Mouse (Mus musculus): Measurements from ENCODE around the gene Timp2.

Timp2 gene

GRCm38 (mm10) chr11:118295026-118295425, 60.5 kb downstream of the Timp2 start:
- no peak for DNase-seq (ENCODE audit: low read depth, low spot score)

DNA sequence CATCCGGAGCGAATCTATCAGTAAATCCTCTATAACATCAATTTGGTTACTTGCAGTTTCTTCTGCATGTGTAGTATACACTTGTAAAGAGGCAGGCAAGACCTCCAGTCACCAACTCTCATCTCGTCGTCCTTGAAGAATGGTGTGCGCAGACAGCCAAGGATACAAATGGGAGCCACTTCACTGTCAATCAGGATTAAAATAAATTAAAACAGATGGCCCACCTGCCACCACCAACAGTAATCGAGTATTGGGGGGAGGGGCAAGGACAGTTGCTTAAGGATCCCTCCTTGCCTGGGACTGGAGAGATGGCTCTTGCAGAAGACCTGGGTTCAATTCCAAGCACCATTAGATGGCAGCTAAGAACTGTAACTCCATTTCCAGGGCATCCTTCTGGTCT, 62.9 kb downstream of the Timp2 start:
- no peak for DNase-seq (ENCODE audit: low read depth, low spot score)

DNA sequence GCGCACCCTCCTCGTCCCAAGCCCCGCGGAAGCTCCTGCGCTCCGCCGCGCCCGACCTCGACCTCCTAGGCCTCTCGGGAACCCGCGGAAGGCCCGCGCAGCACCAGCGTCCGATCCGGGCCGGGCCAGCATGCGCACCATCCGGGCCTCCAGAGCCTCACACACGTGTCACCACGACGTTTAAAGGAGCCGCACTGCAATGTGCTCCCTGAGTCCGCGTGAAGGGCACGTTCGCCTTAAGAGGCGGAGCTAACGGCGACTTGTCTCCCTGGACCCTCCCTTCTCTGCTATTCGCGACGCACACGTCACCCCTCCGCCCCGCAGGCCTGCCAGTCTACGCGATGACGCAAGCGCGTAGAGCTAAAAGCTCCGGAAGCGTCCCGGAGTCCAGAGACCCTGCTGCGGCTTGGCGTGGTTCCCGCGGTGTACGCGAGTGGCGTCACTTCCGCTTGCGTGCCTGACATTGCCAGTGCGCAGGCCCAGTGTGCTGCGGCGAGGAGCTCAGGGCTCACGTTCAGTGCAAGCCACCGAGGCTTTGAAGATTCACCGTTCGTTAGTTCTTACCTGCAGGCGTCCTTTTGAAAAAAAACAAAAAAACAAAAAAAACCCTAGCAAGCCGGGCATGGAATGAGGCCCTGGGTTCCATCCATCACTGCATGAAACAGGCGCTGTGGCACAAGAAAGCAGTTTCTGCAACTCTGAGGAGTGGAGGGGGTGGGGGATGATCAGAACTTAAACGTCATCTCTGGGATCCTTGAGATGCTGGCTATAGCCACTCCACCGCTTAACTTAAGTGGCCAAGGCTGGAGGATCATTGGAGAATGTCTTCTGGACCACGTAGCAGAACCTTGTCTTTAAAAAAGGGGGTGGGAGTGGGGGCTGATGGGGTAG, 65.3 kb downstream of the Timp2 start, which contains the start of gene Usp36:
Gene Usp36, minus strand, starts transcription at position 246 of the 891 bp plus-strand sequence.
- DNase-seq (ENCODE audit: low read depth, low spot score) = peak; percentile 100

- peak; percentile 31 for DNase-seq (ENCODE audit: low read depth, low spot score)
Observed at GRCm38 (mm10) chr11:118289562-118289961, 66.0 kb downstream of the Timp2 start.

- DNase-seq (ENCODE audit: low read depth, low spot score) = peak; percentile 69
Observed at GRCm38 (mm10) chr11:118289037-118289511, 66.5 kb downstream of the Timp2 start.

DNA sequence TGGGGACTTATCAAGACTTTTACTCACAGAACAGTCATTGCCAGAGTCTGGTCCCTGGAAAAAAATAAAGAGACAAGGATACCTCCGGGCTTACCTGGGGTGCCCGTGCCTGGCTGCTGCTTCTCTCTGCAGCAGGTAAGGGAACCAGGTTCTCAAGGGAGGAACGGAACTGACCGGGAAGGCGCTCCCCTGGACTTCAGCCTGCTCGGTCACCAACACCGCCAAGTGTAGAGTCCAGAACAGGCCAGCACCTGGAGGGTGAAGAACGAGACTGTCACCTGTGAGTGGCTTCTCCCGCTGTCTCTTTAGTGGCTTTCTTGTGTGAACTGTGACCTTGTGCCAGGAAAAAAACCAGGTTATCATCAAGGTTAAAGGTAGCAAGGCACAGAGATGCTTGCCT, 68.0 kb downstream of the Timp2 start:
- no peak for DNase-seq (ENCODE audit: low read depth, low spot score)

GRCm38 (mm10) chr11:118286434-118286833, 69.1 kb downstream of the Timp2 start:
- DNase-seq (ENCODE audit: low read depth, low spot score) = no peak

DNA sequence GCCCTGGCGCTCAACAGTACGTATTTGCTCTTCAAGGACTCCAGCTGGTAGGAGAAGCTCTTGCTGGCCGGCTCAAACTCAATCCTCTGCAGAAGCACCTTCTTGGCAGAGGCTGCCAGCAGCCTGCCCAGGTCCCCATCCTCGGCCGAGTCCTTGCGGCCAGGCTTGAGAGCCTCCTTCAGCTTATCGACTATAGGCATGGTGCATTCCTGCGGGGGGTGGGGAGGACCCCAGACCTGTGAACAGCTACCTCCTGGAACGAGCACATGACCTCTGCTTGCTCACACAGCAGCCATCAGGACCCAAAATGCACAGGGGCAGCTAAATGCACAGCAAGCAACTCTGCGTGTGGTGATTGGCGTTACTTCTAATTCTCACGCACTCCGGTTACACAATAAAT, 69.7 kb downstream of the Timp2 start:
- DNase-seq (ENCODE audit: low read depth, low spot score) = no peak

DNA sequence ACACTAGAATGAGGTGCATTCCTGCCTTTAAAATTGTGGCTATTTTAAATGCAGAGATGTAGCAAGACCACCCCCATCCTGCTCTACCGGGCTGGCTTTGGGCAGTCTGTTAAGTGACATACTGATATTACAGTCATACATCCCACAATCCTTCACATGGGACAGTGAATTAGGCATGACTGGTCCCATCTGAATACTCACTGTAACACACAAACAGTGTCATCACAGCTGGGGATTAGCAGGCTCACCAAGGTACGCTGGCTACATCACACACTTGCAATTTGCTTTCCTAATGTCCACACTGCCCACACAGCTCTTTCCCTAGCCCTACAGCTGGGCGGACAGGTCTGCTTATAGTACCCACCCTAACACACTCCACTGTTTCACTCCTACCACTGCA, 75.3 kb downstream of the Timp2 start:
- DNase-seq (ENCODE audit: low read depth, low spot score) = no peak

- DNase-seq (ENCODE audit: low read depth, low spot score) = no peak
Observed at GRCm38 (mm10) chr11:118276328-118276727, 79.2 kb downstream of the Timp2 start.

GRCm38 (mm10) chr11:118275092-118275491, 80.4 kb downstream of the Timp2 start:
- DNase-seq (ENCODE audit: low read depth, low spot score) = no peak

- DNase-seq (ENCODE audit: low read depth, low spot score) = peak; percentile 62
Observed at GRCm38 (mm10) chr11:118269827-118270226, 85.7 kb downstream of the Timp2 start.

GRCm38 (mm10) chr11:118266666-118267046, 88.9 kb downstream of the Timp2 start:
- no peak for DNase-seq (ENCODE audit: low read depth, low spot score)

GRCm38 (mm10) chr11:118266044-118266665, 89.4 kb downstream of the Timp2 start:
- no peak for DNase-seq (ENCODE audit: low read depth, low spot score)

DNA sequence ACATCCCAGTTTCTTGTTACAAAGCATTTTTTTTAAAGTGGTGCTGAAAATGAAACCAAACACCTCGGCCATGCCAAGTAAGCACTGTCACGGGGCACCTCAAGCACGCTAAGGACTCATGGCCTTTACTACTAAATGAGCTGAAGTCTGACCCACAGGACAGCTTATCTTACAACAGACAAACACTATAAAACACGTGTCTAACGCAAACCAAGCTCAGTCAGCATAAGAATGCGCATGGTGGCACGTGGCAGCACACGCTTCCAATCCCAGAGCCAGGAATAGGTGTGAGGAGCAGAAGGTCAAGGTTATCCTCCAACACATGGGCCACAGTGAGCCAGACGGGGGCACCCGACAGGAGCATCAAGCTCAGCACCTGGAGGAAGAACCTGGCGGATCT, 89.9 kb downstream of the Timp2 start:
- DNase-seq (ENCODE audit: low read depth, low spot score) = no peak

GRCm38 (mm10) chr11:118263146-118263545, 92.4 kb downstream of the Timp2 start:
- no peak for DNase-seq (ENCODE audit: low read depth, low spot score)

DNA sequence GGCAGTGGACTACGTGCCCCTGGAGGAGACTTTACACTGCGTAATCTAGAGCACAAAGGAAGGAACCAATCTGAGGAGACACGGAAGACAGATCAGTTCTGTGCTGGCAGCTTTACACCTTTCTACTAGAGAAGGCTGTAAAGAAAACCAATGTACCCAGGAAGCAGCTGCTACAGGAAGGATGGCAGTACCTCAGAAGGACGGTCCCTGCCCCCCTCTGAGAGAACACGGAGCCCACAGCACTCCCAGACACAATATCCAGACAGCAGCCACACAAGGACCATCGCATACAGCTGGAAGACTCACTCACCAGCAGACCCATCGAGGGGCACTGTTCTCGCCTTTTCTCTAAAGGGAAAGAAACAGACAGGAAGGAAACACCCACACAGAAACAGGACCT, 95.5 kb downstream of the Timp2 start:
- DNase-seq (ENCODE audit: low read depth, low spot score) = no peak

GRCm38 (mm10) chr11:118259580-118259979, 96.0 kb downstream of the Timp2 start:
- DNase-seq (ENCODE audit: low read depth, low spot score) = no peak

DNA sequence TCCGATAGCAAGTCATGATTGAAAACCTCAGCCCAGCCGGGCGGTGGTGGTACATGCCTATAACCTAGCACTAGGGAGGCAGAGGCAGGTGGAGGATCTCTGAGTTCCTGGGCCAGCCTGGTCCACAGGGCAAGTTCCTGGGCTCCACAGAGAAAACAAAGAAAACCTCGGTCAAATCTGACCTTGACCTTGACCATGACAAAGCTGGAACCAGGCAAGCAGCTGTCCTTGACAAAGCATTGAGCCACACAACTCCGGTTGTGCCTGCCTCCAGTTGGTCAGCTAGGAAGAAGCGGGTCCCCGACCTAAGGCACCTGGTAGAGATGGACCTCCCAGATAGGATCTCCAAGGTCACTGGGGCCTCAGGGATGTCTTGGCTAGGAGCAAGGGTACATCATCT, 99.2 kb downstream of the Timp2 start:
- DNase-seq (ENCODE audit: low read depth, low spot score) = peak; percentile 49

DNA sequence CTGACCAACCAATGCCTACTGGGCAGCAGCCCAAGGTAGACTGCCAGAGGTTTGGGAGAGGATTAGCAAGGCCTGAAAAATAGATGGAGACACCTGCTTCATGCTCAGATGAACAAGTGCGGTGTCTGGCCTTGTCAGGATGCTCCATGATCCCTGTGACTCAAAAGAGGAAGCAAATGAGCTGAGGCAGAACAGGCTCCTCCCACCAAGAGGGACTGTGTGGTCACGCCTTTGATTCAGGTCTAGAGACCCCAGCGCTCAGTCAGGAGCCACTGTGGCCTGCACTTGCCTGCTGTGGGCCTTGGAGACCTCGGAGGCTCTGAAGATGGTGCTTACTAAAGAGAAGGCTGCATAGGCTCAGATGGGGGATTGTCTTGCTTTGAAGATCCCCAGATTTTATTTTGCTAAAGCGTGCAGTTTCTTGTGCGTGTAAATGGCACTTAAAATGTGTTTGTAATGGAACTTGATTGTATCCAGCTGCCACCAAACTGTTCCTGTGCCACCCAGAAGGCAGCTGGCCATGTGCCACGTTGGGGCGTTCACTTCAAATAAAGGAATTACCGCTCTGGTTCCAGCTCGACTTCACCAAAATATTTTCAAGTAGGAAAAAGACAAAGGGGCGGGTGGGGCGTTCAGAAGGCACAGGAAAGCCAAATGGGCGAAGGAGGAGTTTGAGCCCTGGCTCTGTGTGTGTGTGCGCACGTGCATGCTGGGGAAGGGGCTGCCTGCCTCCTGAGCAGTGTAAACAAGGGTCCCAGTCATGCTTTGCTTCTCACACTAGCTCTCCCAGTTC, 101.2 kb downstream of the Timp2 start:
- peak; percentile 32 for DNase-seq (ENCODE audit: low read depth, low spot score)

DNA sequence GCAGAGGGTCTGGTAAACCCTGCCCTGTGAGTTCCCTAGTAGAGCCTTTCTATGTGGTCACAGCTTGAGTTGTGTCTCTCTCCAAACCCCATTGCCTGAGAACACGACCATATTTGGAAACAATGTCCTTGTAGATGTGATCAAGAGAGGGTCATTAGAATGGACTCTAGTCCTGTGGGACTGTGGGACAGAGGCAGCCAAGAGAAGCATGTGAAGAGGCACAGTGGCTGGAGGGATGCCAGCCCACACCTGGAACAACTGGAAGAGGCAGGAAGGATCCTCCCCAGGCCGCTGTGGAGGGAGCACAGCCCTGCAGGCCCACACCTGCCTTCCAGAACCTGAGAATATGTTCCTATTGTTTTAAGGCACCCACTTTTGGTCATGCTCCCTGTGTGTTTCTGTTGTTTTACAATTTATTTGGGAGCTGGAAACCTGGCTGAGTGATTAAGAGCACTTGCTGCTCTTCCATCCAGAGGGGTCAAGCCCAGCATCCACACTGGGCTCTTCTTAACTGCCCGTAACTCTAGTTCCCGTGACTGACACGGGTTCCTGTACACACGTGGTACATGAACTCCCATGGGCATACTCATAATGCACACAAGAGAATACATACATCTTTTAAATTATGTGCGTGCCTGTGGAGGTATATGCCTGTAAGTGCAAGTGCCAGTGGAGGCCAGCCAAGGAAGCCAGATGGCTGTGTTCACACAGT, 101.9 kb downstream of the Timp2 start:
- no peak for DNase-seq (ENCODE audit: low read depth, low spot score)

All from ES-CJ7 (cell line).